Mouse (Mus musculus): Measurements from ENCODE around the gene Srsf12. TPM values are rescaled to one million over a fixed set of nuclear protein-coding genes. Genes with fewer than 3 reads are reported as not detected.
A peak's percentile ranks its signal among the peaks of the same experiment; 100 is the strongest.

The Srsf12 gene
- 14.6 and 16.9 TPM in 2 replicates for polyA plus RNA-seq (2016; fragmentation: Nextera tagmentation; extraction: Ambion mirVana)

DNA sequence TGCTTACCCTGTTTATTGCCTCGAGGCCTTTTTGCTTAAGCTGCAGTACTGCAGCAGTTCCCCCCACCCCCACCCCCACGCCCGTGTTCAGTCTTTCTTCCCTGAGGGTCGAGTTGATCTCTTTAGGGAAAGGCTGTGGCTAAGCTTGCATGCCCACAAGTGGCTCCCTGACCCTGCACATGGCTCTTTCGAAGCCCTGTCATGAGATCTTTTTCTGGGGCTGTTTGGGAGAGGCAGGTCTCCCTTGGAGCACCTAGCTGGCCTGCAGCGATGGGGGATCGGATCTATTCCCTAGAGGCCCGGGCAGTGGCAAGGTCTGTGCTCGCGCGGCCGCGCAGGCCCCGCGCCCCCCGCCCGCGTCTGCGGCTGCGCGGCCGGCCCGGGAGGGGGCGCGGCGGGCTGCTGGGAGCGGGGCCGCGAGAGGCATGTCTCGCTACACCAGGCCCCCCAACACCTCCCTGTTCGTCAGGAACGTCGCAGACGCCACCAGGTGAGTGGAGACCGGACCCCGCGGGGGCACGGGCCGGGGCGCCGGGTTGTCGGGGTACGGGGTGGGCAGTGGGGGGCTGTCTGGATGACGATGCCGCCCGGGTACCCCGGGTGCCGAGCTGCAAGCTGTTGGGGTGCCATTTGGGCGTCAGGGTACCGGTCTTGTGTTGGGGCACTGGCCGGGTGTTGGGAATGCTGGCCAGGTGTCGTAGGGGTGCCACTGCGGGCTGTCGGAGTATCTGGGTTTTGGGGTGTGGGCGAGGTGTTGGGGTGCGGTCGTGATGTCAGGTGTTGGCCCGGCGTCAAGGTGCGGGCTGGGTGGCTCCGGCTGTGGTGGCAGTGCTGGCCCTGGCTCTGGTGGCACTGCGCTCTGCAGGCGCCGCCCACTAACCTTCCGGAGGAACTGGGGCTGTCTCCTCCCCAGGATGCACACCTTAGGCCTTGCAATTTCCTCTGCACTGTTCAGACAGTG, at the start of gene Srsf12:
Gene Srsf12 (plus strand): TSS at position 111 of the 961 bp plus-strand sequence.
- Histone ChIP-seq H3K9ac (replicated peaks) (peak within 1 kb of the TSS; percentile 80), H3K27me3 (no peaks in the 10 kb centered on the region), H3K36me3 (no peaks in the 10 kb centered on the region), H3K4me2 (peak within 1 kb of the TSS; percentile 96), H3K4me1 (replicated peaks) (no peaks in the 10 kb centered on the region; the same call in 1 of the 2 replicates), H3K4me3 (replicated peaks) (peak within 1 kb of the TSS; percentile 70), H3K27ac (peak within 1 kb of the TSS; percentile 69), H3K9me3 (no peaks in the 10 kb centered on the region; the same call in 1 of the 2 replicates)
- peak; percentile 73 for ATAC-seq (ENCODE audit: insufficient number of reproducible peaks, insufficient read depth, low FRiP score, low TSS enrichment, low read depth)
- WGBS, result 4% methylated on average over 57 of the region's 65 CpGs

DNA sequence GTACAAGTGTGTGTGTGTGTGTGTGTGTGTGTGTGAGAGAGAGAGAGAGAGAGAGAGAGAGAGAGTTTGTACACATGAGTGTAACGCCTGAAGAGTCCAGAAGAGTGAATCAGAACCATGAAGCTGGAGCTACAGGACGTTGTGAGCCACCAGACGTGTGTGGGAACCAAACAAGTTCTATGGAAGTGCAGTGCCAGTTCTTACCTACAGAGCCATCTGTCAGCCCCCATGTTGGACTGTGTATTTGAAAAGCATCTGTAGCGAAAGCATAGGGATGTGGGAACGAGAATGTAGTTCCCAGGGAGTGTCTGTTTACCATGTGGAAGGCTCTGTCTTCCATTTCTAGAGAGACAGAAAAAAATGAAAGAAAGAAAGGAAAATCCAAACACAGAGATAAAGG, 25.3 kb upstream of the Srsf12 start:
- H3K27me3 ChIP-seq, result no peaks in the 10 kb centered on the region
- no peak overlapping the region for H3K9ac ChIP-seq (replicated peaks)
- no peak overlapping the region for H3K4me3 ChIP-seq (replicated peaks)
- no peaks in the 10 kb centered on the region for H3K9me3 ChIP-seq
- no peak overlapping the region for H3K4me2 ChIP-seq
- H3K4me1 ChIP-seq (replicated peaks), result no peaks in the 10 kb centered on the region
- no peak for ATAC-seq (ENCODE audit: insufficient number of reproducible peaks, insufficient read depth, low FRiP score, low TSS enrichment, low read depth)
- H3K27ac ChIP-seq, result no peak overlapping the region
- 78% methylated on average over 5 of the region's 5 CpGs for WGBS
- no peaks in the 10 kb centered on the region for H3K36me3 ChIP-seq

DNA sequence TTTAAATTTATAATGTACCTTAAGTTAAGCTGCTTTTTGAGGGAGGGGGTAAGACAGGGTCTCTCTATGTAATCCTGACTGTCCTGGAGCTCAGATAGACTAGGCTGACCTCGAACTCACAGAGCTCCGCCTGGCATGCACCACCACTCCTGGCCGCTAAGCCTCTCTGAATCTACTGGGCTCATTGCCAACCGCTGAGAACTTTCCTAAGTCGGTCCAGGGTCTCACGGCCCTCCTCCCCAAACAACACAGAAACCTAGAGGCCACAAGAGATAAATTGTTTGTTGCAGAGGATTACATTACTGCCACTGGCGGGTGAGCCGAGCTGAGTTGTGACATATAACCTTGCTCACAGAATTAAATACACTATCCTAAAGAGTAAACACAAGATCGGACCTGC, 20.6 kb upstream of the Srsf12 start:
- no peak overlapping the region for H3K27ac ChIP-seq
- no peaks in the 10 kb centered on the region for H3K9me3 ChIP-seq
- WGBS, result 28% methylated on average over 9 of the region's 9 CpGs
- no peak overlapping the region for H3K9ac ChIP-seq (replicated peaks)
- ATAC-seq (ENCODE audit: insufficient number of reproducible peaks, insufficient read depth, low FRiP score, low TSS enrichment, low read depth), result no peak
- H3K27me3 ChIP-seq, result 0 out of 2 replicates have a peak, but pooled peaks cover 2% of the 10 kb centered on the region
- peak overlapping the region; percentile 84 for H3K4me2 ChIP-seq
- 0 out of 2 replicates have a peak, but pooled peaks cover 3% of the 10 kb centered on the region for H3K4me1 ChIP-seq (replicated peaks)
- peak overlapping the region; percentile 65; the same call in 1 of the 2 replicates for H3K4me3 ChIP-seq (replicated peaks)
- no peaks in the 10 kb centered on the region for H3K36me3 ChIP-seq

DNA sequence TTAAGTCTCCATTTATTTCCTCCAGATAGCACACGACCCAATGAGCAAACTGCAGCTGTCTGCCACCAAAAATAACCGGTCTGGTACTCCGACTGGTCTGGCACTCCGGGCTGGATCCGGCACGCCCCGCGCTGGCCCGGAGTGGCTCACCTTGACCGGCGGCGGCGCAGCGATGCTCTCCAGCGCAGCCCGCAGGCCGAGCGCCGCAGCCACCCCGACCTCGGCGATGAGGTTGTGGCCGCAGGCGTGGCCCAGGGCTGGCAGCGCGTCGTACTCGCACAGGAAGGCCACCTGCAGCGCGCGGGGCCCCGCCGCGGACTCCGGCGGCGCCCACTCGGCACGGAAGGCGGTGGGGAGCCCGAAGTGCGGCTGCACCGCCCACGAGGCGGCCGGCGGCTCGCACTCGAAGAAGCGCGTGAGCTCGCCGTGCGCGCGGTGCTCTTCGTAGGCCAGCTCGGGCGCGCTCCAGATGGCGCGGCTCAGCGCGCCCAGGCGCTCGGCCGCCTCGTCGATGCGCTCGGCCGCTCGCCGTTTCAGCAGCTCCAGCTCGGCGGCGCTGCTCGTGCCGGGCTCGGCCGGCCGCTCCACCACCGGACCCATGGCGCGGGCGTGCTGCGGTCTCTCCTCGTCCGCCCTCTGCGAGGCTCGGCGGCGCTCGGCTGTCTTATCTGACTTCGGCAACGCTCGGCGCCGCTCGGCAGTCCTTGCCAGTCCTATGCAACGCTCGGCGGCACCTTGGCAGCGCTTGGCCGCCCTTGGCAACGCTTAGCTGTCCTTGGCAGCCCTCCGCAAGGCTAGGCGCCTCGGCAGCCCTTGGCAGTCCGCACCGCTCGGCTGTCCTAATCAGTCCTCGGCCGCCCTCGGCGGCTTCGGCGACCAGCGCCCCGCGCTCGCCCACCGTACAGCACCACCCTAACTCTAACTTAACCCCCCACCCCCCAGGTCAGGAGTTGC, 19.7 kb upstream of the Srsf12 start:
- peak overlapping the region; percentile 82 for H3K27ac ChIP-seq
- 0 out of 2 replicates have a peak, but pooled peaks cover 3% of the 10 kb centered on the region for H3K4me1 ChIP-seq (replicated peaks)
- H3K27me3 ChIP-seq, result 0 out of 2 replicates have a peak, but pooled peaks cover 2% of the 10 kb centered on the region
- peak overlapping the region; percentile 65 for H3K4me3 ChIP-seq (replicated peaks)
- peak; percentile 88 for ATAC-seq (ENCODE audit: insufficient number of reproducible peaks, insufficient read depth, low FRiP score, low TSS enrichment, low read depth)
- peak overlapping the region; percentile 70 for H3K9ac ChIP-seq (replicated peaks)
- H3K4me2 ChIP-seq, result peak overlapping the region; percentile 84
- H3K36me3 ChIP-seq, result no peaks in the 10 kb centered on the region
- WGBS, result under 1% methylated on average over 121 of the region's 123 CpGs
- H3K9me3 ChIP-seq, result no peaks in the 10 kb centered on the region; the same call in 1 of the 2 replicates

DNA sequence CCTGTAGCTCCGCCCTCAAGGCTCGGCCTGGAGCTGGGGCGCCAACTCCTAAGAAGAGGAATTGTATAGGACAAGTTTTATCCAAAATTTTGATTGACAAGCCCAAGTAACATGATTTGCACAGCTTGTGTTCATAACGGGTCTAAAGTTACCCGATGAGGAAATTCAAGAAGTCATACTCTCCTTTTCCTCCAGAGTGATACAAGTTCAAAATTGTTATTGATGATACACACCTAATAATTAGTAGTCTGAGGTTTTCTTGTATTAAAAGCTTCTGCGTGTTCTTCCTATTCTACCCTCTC, 19.1 kb upstream of the Srsf12 start, which contains the start of gene Pm20d2:
Gene Pm20d2 (minus strand): TSS at position 3 of the 302 bp plus-strand sequence.
- Histone ChIP-seq H3K9ac (replicated peaks) (peak within 1 kb of the TSS; percentile 70), H3K4me2 (peak within 1 kb of the TSS; percentile 84), H3K4me1 (replicated peaks) (0 out of 2 replicates have a peak, but pooled peaks cover 3% of the 10 kb centered on the region), H3K27me3 (0 out of 2 replicates have a peak, but pooled peaks cover 2% of the 10 kb centered on the region), H3K27ac (peak within 1 kb of the TSS; percentile 82), H3K9me3 (no peaks in the 10 kb centered on the region; the same call in 1 of the 2 replicates), H3K36me3 (no peaks in the 10 kb centered on the region), H3K4me3 (replicated peaks) (peak within 1 kb of the TSS; percentile 65)
- no peak for ATAC-seq (ENCODE audit: insufficient number of reproducible peaks, insufficient read depth, low FRiP score, low TSS enrichment, low read depth)
- 12% methylated on average over 6 of the region's 6 CpGs for WGBS

DNA sequence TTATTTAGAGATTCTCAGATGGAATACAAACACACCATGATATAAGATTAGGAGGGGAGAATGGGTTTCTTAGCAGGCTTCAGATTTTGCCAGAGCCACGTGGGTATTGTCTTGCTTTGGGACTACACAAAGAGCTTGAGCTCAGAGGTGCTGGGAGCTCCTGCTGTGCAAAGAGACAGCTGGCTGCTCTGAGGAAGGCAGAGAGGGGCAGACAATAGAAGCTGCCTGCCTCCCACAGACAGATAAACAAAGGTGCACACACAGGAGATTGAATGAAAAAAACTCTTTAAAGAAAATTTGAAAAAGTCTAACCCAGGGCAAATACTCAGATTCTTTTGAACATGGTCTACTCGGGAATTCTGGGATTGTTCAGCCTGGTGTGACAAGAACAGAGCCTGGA, 10.7 kb upstream of the Srsf12 start:
- Histone ChIP-seq H3K4me3 (replicated peaks) (no peak overlapping the region), H3K4me1 (replicated peaks) (no peaks in the 10 kb centered on the region), H3K4me2 (no peak overlapping the region), H3K36me3 (no peaks in the 10 kb centered on the region), H3K27ac (no peak overlapping the region), H3K9me3 (no peaks in the 10 kb centered on the region; the same call in 1 of the 2 replicates), H3K27me3 (no peaks in the 10 kb centered on the region), H3K9ac (replicated peaks) (no peak overlapping the region)
- WGBS, result 30% methylated on average over 2 of the region's 2 CpGs
- ATAC-seq (ENCODE audit: insufficient number of reproducible peaks, insufficient read depth, low FRiP score, low TSS enrichment, low read depth), result no peak

DNA sequence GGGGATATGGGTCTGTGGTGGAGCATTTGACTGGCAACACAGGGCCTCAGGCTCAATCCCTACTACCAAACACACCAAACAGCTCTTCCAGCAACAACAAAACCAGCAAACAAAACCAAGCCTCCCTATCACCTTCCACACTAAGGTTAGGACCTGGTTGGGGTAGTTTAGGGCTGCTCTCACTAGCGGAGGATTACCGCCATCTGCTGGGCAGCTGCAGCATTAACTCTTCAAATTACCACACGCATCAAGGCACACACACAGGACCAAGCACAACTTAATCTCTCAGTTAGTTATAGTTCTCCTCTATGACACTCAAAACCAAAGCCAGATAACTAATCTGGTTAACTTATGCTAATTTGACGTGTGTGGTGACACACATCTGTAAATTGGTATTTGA, 4.1 kb upstream of the Srsf12 start:
- no peak overlapping the region for H3K4me3 ChIP-seq (replicated peaks)
- H3K9me3 ChIP-seq, result no peaks in the 10 kb centered on the region
- H3K4me1 ChIP-seq (replicated peaks), result no peaks in the 10 kb centered on the region; the same call in 1 of the 2 replicates
- no peak overlapping the region for H3K27ac ChIP-seq
- H3K36me3 ChIP-seq, result no peaks in the 10 kb centered on the region
- WGBS, result 3% methylated on average over 4 of the region's 4 CpGs
- no peak overlapping the region for H3K4me2 ChIP-seq
- no peak for ATAC-seq (ENCODE audit: insufficient number of reproducible peaks, insufficient read depth, low FRiP score, low TSS enrichment, low read depth)
- H3K9ac ChIP-seq (replicated peaks), result no peak overlapping the region
- no peaks in the 10 kb centered on the region for H3K27me3 ChIP-seq

DNA sequence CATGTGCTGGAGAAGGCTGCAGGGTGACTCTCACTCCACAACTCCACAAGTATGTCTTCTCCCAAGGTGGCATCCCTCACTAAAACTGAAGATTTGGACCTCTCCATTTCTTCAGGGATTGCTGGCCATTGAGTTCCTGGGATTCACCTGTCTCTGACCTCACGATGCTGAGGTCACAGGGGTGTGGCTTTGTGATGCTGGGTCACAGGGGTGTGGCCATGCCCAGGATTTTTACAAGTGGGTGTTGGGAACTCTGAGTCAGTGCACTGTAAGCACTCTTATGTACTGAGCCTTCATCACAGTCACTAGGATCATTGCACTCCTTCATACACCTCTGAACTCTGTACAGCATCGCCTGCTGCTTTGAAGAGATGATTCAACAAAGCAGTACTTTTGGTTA, 1.2 kb upstream of the Srsf12 start:
- no peak overlapping the region for H3K27ac ChIP-seq
- H3K4me3 ChIP-seq (replicated peaks), result no peak overlapping the region
- no peaks in the 10 kb centered on the region for H3K27me3 ChIP-seq
- no peak overlapping the region for H3K9ac ChIP-seq (replicated peaks)
- no peaks in the 10 kb centered on the region; the same call in 1 of the 2 replicates for H3K4me1 ChIP-seq (replicated peaks)
- WGBS, result 70% methylated on average over 2 of the region's 2 CpGs
- no peaks in the 10 kb centered on the region; the same call in 1 of the 2 replicates for H3K9me3 ChIP-seq
- H3K4me2 ChIP-seq, result no peak overlapping the region
- no peaks in the 10 kb centered on the region for H3K36me3 ChIP-seq
- ATAC-seq (ENCODE audit: insufficient number of reproducible peaks, insufficient read depth, low FRiP score, low TSS enrichment, low read depth), result no peak

DNA sequence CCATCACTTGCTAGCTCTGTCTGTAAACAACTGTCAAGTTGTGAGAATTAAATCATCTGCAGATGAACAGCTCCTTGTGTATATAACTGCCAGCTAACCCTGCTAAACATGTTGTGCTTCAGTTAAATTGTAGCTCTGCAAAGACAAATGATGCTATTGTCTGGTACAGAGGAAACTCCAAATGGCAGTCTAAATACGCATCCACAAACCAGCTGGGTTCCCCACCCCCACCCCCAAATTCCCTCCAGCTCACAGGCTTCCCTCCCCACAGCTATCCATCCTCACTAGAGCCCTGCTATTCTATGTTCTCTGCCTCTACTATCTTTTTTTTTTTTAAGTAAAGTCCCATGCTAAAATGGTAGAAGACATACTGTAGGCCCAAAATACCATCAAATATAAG, 13.1 kb downstream of the Srsf12 start:
- no peak overlapping the region for H3K9ac ChIP-seq (replicated peaks)
- H3K4me3 ChIP-seq (replicated peaks), result no peak overlapping the region
- H3K4me1 ChIP-seq (replicated peaks), result peaks cover 11% of the 10 kb centered on the region
- no peaks in the 10 kb centered on the region for H3K27me3 ChIP-seq
- no peak overlapping the region for H3K27ac ChIP-seq
- WGBS, result 26% methylated on average over 1 of the region's 1 CpGs
- peaks cover 5% of the 10 kb centered on the region; the same call in 1 of the 2 replicates for H3K36me3 ChIP-seq
- no peak overlapping the region for H3K4me2 ChIP-seq
- ATAC-seq (ENCODE audit: insufficient number of reproducible peaks, insufficient read depth, low FRiP score, low TSS enrichment, low read depth), result no peak
- H3K9me3 ChIP-seq, result no peaks in the 10 kb centered on the region

DNA sequence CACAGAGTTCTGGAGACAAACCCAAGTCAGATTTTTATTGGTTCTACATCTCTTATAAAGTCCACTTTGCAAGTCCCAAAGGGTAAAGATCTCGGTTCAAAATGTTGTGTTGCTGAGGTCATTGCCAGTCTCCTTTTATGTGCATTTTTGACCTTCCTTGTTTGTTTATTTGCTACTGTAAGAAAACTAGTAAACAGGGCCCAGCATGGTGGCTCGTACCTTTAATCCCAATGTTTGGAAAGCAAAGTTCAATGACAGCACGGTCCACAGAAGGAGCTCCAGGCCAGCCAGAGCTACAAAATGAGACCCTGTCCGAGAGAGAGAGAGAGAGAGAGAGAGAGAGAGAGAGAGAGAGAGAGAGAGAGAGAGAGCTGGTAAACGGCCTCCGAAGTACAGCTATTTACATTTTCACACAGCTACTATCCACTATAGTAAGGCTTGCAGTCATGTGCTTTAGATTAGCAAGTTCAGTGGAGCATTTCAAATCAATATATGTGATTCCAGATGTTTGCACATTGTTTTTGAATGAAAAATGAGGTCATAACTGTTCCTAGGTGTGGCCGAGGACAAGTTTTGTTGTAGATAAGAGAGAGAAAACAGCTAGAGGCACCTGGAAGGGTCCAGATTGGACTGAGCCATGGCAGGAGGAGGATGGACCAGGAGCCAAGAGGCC, 15.3 kb downstream of the Srsf12 start:
- no peak; the same call in 1 of the 2 replicates for ATAC-seq (ENCODE audit: insufficient number of reproducible peaks, insufficient read depth, low FRiP score, low TSS enrichment, low read depth)
- Histone ChIP-seq H3K36me3 (peaks cover 5% of the 10 kb centered on the region; the same call in 1 of the 2 replicates), H3K4me3 (replicated peaks) (no peak overlapping the region), H3K9ac (replicated peaks) (no peak overlapping the region), H3K4me2 (no peak overlapping the region), H3K27ac (peak overlapping the region; percentile 66), H3K9me3 (no peaks in the 10 kb centered on the region), H3K4me1 (replicated peaks) (peaks cover 11% of the 10 kb centered on the region), H3K27me3 (no peaks in the 10 kb centered on the region)
- 48% methylated on average over 7 of the region's 7 CpGs for WGBS

Measured in limb, embryonic 12.5 days (tissue).